Mouse (Mus musculus) thymus, adult 2 months (tissue): ENCODE results near the gene Gm42906. TPM values are rescaled to one million over a fixed set of nuclear protein-coding genes. Genes with fewer than 3 reads are reported as not detected.

Source experiments
- DNase-seq: peaks from one replicate; pipeline ENCODE4 v3.0.0; 2021
- H3K27ac ChIP-seq: fragments of 200-500 bp; 2 replicates; pipeline ENCODE4 v1.5.1; 2012; ENCODE audit warnings: low read length, control low read depth; ENCODE audit not compliant: control insufficient read depth, insufficient read depth
- H3K27me3 ChIP-seq: fragments of 200-500 bp; 2 replicates; pipeline ENCODE4 v1.6.1; 2012; ENCODE audit warnings: mild to moderate bottlenecking, low read length, moderate library complexity, mixed read lengths; ENCODE audit not compliant: control insufficient read depth, insufficient read depth
- H3K36me3 ChIP-seq: fragments of 200-500 bp; 2 replicates; pipeline ENCODE4 v1.6.1; 2012; ENCODE audit warnings: mild to moderate bottlenecking, low read length, moderate library complexity; ENCODE audit not compliant: control insufficient read depth, insufficient read depth
- H3K4me1 ChIP-seq: fragments of 200-500 bp; replicated peaks from 2 replicates; pipeline ENCODE4 v1.6.1; 2012; ENCODE audit warnings: low read length; ENCODE audit not compliant: control insufficient read depth, insufficient read depth
- H3K4me3 ChIP-seq: fragments of 200-500 bp; 2 replicates; pipeline ENCODE4 v1.5.1; 2012; ENCODE audit warnings: mild to moderate bottlenecking, low read length, control low read depth, moderate library complexity; ENCODE audit not compliant: control insufficient read depth, insufficient read depth
- CTCF ChIP-seq: fragments of 200-500 bp; IDR thresholded peaks from 2 replicates; pipeline ENCODE4 v1.5.1; 2012; ENCODE audit warnings: mild to moderate bottlenecking, control low read depth, low read length, moderate library complexity, borderline replicate concordance; ENCODE audit not compliant: control insufficient read depth, poor library complexity, insufficient read depth; ENCODE audit errors: extremely low read depth
- POLR2A ChIP-seq: fragments of 200-500 bp; IDR thresholded peaks from 2 replicates; pipeline ENCODE4 v1.6.1; 2012; ENCODE audit warnings: mild to moderate bottlenecking, low read length, control low read depth, moderate library complexity; ENCODE audit not compliant: control insufficient read depth, poor library complexity, insufficient read depth; ENCODE audit errors: extremely low read depth
- WGBS: fragments of 180-500 bp; shearing (Covaris S2); methylation state at CpG from one replicate; pipeline ENCODE4 v1.1.7; 2018; 5-methylcytosine and 5-hydroxymethylcytosine counted together
- polyA plus RNA-seq: library from polyadenylated mRNA; depleted of rRNA; stranded (reverse); fragments of >200 nt; gene quantifications from 2 replicates; pipeline ENCODE4 v1.2.3, GENCODE M21; 2012

Gm42906 gene
- polyA plus RNA-seq, 1 experiment, result not detected

- WGBS, result 87% methylated on average over 3 of the region's 3 CpGs
- no peak for DNase-seq
- Histone ChIP-seq H3K27me3 (no peaks in the 10 kb centered on the region), H3K27ac (no peak overlapping the region), H3K36me3 (no peaks in the 10 kb centered on the region), H3K4me1 (no peaks in the 10 kb centered on the region), H3K4me3 (no peak overlapping the region)
- TF ChIP-seq POLR2A (no peak), CTCF (no peak)
Measured at GRCm38 (mm10) chr5:151201220-151201619, 226.7 kb downstream of the Gm42906 start.

GRCm38 (mm10) chr5:151199235-151199634, 228.7 kb downstream of the Gm42906 start:
- DNase-seq, result no peak
- Histone ChIP-seq H3K4me3 (no peak overlapping the region), H3K27me3 (no peaks in the 10 kb centered on the region), H3K27ac (no peak overlapping the region), H3K4me1 (no peaks in the 10 kb centered on the region), H3K36me3 (no peaks in the 10 kb centered on the region)
- TF ChIP-seq CTCF (no peak), POLR2A (no peak)
- 87% methylated on average over 3 of the region's 3 CpGs for WGBS

GRCm38 (mm10) chr5:151196603-151197272, 231.2 kb downstream of the Gm42906 start:
- Histone ChIP-seq H3K27me3 (no peaks in the 10 kb centered on the region), H3K36me3 (no peaks in the 10 kb centered on the region), H3K27ac (no peak overlapping the region), H3K4me3 (no peak overlapping the region), H3K4me1 (no peaks in the 10 kb centered on the region)
- 95% methylated on average over 13 of the region's 13 CpGs for WGBS
- DNase-seq, result no peak
- TF ChIP-seq POLR2A (no peak), CTCF (no peak)

GRCm38 (mm10) chr5:151193885-151194520, 234.0 kb downstream of the Gm42906 start:
- WGBS, result 97% methylated on average over 3 of the region's 3 CpGs
- H3K27me3 ChIP-seq, result no peaks in the 10 kb centered on the region; the same call in 1 of the 2 replicates
- no peaks in the 10 kb centered on the region for H3K36me3 ChIP-seq
- H3K4me3 ChIP-seq, result no peak overlapping the region
- TF ChIP-seq POLR2A (no peak), CTCF (no peak)
- no peaks in the 10 kb centered on the region for H3K4me1 ChIP-seq
- no peak for DNase-seq
- H3K27ac ChIP-seq, result no peak overlapping the region

- 77% methylated on average over 2 of the region's 2 CpGs for WGBS
- Histone ChIP-seq H3K4me1 (no peaks in the 10 kb centered on the region), H3K27me3 (no peaks in the 10 kb centered on the region; the same call in 1 of the 2 replicates), H3K4me3 (no peak overlapping the region), H3K36me3 (no peaks in the 10 kb centered on the region), H3K27ac (no peak overlapping the region)
- no peak for DNase-seq
- TF ChIP-seq POLR2A, result no peak
- no peak for TF ChIP-seq CTCF
Measured at GRCm38 (mm10) chr5:151192266-151192665, 235.7 kb downstream of the Gm42906 start.

- no peak overlapping the region for H3K27ac ChIP-seq
- DNase-seq, result no peak
- H3K4me1 ChIP-seq, result no peaks in the 10 kb centered on the region
- WGBS, result 54% methylated on average over 5 of the region's 5 CpGs
- no peaks in the 10 kb centered on the region; the same call in 1 of the 2 replicates for H3K27me3 ChIP-seq
- H3K4me3 ChIP-seq, result no peak overlapping the region
- no peaks in the 10 kb centered on the region for H3K36me3 ChIP-seq
- TF ChIP-seq POLR2A (no peak), CTCF (no peak)
Measured at GRCm38 (mm10) chr5:151190764-151191163, 237.2 kb downstream of the Gm42906 start.
